Mouse (Mus musculus): ENCODE data around the gene Gm26897.

DNA sequence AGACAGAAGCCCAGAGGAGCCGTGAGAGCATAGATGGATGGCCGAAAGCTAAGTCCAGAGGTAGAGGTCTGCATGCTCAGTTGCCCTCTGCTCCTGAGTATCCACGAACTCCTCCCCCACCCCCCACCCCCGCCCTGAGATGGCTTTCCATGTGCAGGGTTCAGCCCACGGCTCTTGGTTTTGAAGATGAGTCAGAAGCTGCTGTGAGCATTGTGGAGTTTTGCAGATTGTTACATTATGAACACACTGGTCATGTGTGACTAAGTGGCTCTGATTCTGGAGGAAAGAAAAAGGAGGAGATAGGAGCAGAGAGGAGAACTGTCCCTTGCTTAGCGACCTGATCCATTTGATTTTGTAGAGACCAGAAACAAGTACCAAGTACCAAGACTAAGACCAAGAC is 42.5 kb downstream of the Gm26897 start:
- TF ChIP-seq POLR2A (IDR thresholded peaks at IDR 0.05; ENCODE audit: low read depth, low read length) (no peak), CTCF (IDR thresholded peaks at IDR 0.05; ENCODE audit: extremely low read depth, insufficient read length, insufficient replicate concordance, low read depth, low read length) (no peak)

Measured in small intestine, adult 2 months (tissue).